In the genomic region with DNA sequence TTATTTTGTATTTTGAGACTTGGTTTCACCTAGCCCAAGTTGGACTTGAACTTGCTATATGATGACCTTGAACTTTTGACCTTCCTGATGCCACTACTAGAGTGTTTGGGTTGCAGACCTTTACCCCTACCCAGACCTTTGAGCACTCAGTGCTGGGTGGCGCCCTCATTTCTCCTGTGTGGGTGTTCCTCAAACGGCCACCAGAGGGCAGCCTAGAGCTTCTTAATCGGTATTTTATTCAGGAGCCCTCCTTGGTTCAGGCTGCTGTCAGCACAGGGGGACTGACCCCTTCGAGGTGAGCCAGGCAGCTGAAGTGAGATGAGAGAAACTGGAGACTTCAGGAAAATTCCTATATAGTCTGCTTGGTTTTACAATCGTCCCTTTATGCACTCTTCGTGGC, we compare ENCODE assay signal across 10 mouse cellular contexts. TPM values are rescaled to one million over a fixed set of nuclear protein-coding genes. Genes with fewer than 3 reads are reported as not detected.
A peak's percentile ranks its signal among the peaks of the same experiment; 100 is the strongest.
DNase-seq lines count a peak whose midpoint lies in the region; ATAC-seq and TF ChIP-seq lines count a peak whose summit lies in the region.
"Had no signal": no experiment of that assay in that cellular context is flagged by ENCODE, and none has a peak within 500 bp of the region (broad histone marks: within the 10 kb centered on the region; RNA-seq: fewer than 3 reads in every experiment).

No protein-coding gene starts in this region.

- H3K36me3 ChIP-seq in kidney, embryonic 15.5 days, result no peaks in the 10 kb centered on the region
- H3K36me3 ChIP-seq in MEL (ENCODE audit: control insufficient read depth in 1 of 2, insufficient read depth in 2 of 2, low read length in 2 of 2), result peaks cover 0 to 9% of the 10 kb centered on the region in 2 experiments; a peak in 2 of 4 replicates
- no peaks in the 10 kb centered on the region for H3K36me3 ChIP-seq in midbrain, embryonic 14.5 days (ENCODE audit: control insufficient read depth, insufficient read depth, low read length)

- no peaks in the 10 kb centered on the region for H3K9me3 ChIP-seq in kidney, embryonic 15.5 days (replicated peaks)
- H3K9me3 ChIP-seq in MEL (replicated peaks; ENCODE audit: insufficient read depth, low read length), result no peaks in the 10 kb centered on the region
- no peaks in the 10 kb centered on the region for H3K9me3 ChIP-seq in midbrain, embryonic 14.5 days (ENCODE audit: control insufficient read depth, low read length)

- no peak; the same call in 1 of the 2 replicates for TF ChIP-seq RAD21 in MEL (IDR thresholded peaks at IDR 0.05; ENCODE audit: low read depth, low read length)

- H3K27me3 ChIP-seq in kidney, embryonic 15.5 days, result no peaks in the 10 kb centered on the region
- peaks cover 0 to under 1% of the 10 kb centered on the region in 2 experiments; a peak in 1 of 4 replicates for H3K27me3 ChIP-seq in MEL (ENCODE audit: control insufficient read depth in 1 of 2, insufficient read depth in 2 of 2, low read length in 2 of 2)
- no peaks in the 10 kb centered on the region for H3K27me3 ChIP-seq in midbrain, embryonic 14.5 days (ENCODE audit: control insufficient read depth, insufficient read depth, low read length)

- 41% methylated on average over 6 of the region's 6 CpGs for WGBS in kidney, embryonic 15.5 days
- 30% methylated on average over 6 of the region's 6 CpGs for WGBS in midbrain, embryonic 14.5 days

- peak; percentile 81 to 95 (median 86) for TF ChIP-seq CTCF in MEL (IDR thresholded peaks at IDR 0.05 in 2 of 3, conservative IDR thresholded peaks at IDR 0.05 in 1 of 3; ENCODE audit: control insufficient read depth in 1 of 3, insufficient read depth in 1 of 3, low read depth in 2 of 3, low read length in 3 of 3, poor library complexity in 1 of 3, severe bottlenecking in 1 of 3)

- TF ChIP-seq EP300 in MEL (IDR thresholded peaks at IDR 0.05; ENCODE audit: low read depth in 1 of 2, low read length in 2 of 2), result no peak

- no peak for TF ChIP-seq POLR2A in MEL (IDR thresholded peaks at IDR 0.05; ENCODE audit: control insufficient read depth in 1 of 2, insufficient read depth in 1 of 2, low read depth in 1 of 2, low read length in 2 of 2, poor library complexity in 1 of 2)

- no peak; the same call in 1 of the 2 replicates for ATAC-seq in kidney, embryonic 15.5 days (replicated peaks; ENCODE audit: low FRiP score)
- ATAC-seq in granulocyte monocyte progenitor cell, adult 5-6 weeks (replicated peaks; ENCODE audit: poor library complexity, severe bottlenecking), result peak; percentile 46
- ATAC-seq in midbrain, embryonic 14.5 days (ENCODE audit: low FRiP score, low TSS enrichment), result no peak

- no peak overlapping the region for H3K27ac ChIP-seq in kidney, embryonic 15.5 days
- H3K27ac ChIP-seq in MEL (ENCODE audit: control insufficient read depth, low read depth, low read length), result peak overlapping the region; percentile 94; the same call in 1 of the 2 replicates
- H3K27ac ChIP-seq in midbrain, embryonic 14.5 days (replicated peaks; ENCODE audit: low read depth, low read length), result no peak overlapping the region
- H3K27ac ChIP-seq: macrophage had no signal

- H3K9ac ChIP-seq in kidney, embryonic 15.5 days, result no peak overlapping the region
- H3K9ac ChIP-seq in MEL (ENCODE audit: control insufficient read depth, low read depth, low read length, poor library complexity, severe bottlenecking), result no peak overlapping the region
- no peak overlapping the region for H3K9ac ChIP-seq in midbrain, embryonic 14.5 days (replicated peaks; ENCODE audit: low read length)

- H3K79me2 ChIP-seq in MEL (ENCODE audit: control insufficient read depth, insufficient read depth, low read length, poor library complexity), result no peaks in the 10 kb centered on the region

- peaks cover 12% of the 10 kb centered on the region; the same call in 1 of the 2 replicates for H3K4me1 ChIP-seq in kidney, embryonic 15.5 days
- H3K4me1 ChIP-seq in MEL (ENCODE audit: control insufficient read depth in 1 of 2, insufficient read depth in 2 of 2, low read length in 2 of 2), result peaks cover 0 to 5% of the 10 kb centered on the region in 2 experiments; a peak in 2 of 4 replicates
- H3K4me1 ChIP-seq in midbrain, embryonic 14.5 days (ENCODE audit: control insufficient read depth, insufficient read depth, low read length), result 0 out of 2 replicates have a peak, but pooled peaks cover 6% of the 10 kb centered on the region

- DNase-seq in kidney, adult 18-20 months, result peak; percentile 64
- DNase-seq in MEL (ENCODE audit: low read depth, low spot score), result peak; percentile 79
- peak; percentile 62 for DNase-seq in cerebellum, adult 8-10 months
- DNase-seq in layer of hippocampus, postnatal 25 days (ENCODE audit: extremely low spot score in 1 of 2, low spot score in 1 of 2), result peak; percentile 58 to 72
- peak; percentile 81 for DNase-seq in midbrain, embryonic 14.5 days
- DNase-seq in thymus, postnatal 25 days, result peak; percentile 55

- no peak overlapping the region for H3K4me3 ChIP-seq in kidney, embryonic 15.5 days (replicated peaks)
- H3K4me3 ChIP-seq in MEL (ENCODE audit: control insufficient read depth in 1 of 2, insufficient read depth in 1 of 2, low read depth in 2 of 2, low read length in 2 of 2), result no peak overlapping the region
- no peak overlapping the region for H3K4me3 ChIP-seq in midbrain, embryonic 14.5 days (replicated peaks; ENCODE audit: low read depth, low read length)
- H3K4me3 ChIP-seq: erythroblast, embryonic 14.5 days had no signal

- no peak overlapping the region for H3K4me2 ChIP-seq in kidney, embryonic 15.5 days
- no peak overlapping the region for H3K4me2 ChIP-seq in midbrain, embryonic 14.5 days (ENCODE audit: low read length)

TF ChIP-seq in MEL, 35 proteins besides CTCF, POLR2A, EP300 and RAD21 (continues in another document):
- TF ChIP-seq ZC3H11A (IDR thresholded peaks at IDR 0.05; ENCODE audit: low read depth, low read length), result no peak
- peak; percentile 51 for TF ChIP-seq SMC3 (IDR thresholded peaks at IDR 0.05; ENCODE audit: low read depth, low read length)
- TF ChIP-seq TCF12 (IDR thresholded peaks at IDR 0.05; ENCODE audit: low read depth, low read length), result no peak
- no peak for TF ChIP-seq UBTF (IDR thresholded peaks at IDR 0.05; ENCODE audit: borderline replicate concordance, insufficient read depth, low read depth, low read length)
- peak; percentile 25; the same call in 1 of the 2 replicates for TF ChIP-seq SIN3A (IDR thresholded peaks at IDR 0.05; ENCODE audit: low read length)
- TF ChIP-seq JUND (IDR thresholded peaks at IDR 0.05; ENCODE audit: low read depth, low read length), result no peak

RNA-seq across cellular contexts. Expression of gene Cdsn, which starts 7.2 kb away (rescaled TPM):
- polyA plus RNA-seq in kidney, embryonic 15.5 days (2015; fragmentation: Nextera tagmentation; extraction: Ambion mirVana), result 0.23 TPM in 1 of 2 replicates, not detected in the other
- 0.08 and 0.23 TPM in 2 replicates for total RNA-seq in MEL (2012; rRNA removed)
- under 1 TPM in 1 of 2 experiments, not detected in 1; 0.79 TPM for polyA plus RNA-seq in MEL (2012; ENCODE audit: insufficient read depth in 1 of 2, insufficient read length in 2 of 2, low read depth in 1 of 2, low replicate concordance in 2 of 2, missing spikeins in 1 of 2)
- not detected in 2 replicates for total RNA-seq in granulocyte monocyte progenitor cell, adult 5-6 weeks (2014; fragmentation: Nextera tagmentation)
- total RNA-seq in granulocyte monocyte progenitor cell, adult 5-6 weeks (2017), result not detected in 2 replicates
- under 1 TPM; 0.20 to 0.70 TPM for total RNA-seq in layer of hippocampus, postnatal 25 days (2021)
- polyA plus RNA-seq in midbrain, embryonic 14.5 days (2014; fragmentation: Nextera tagmentation; extraction: Ambion mirVana), result 0.11 TPM in 1 of 2 replicates, not detected in the other
- polyA plus RNA-seq: erythroblast, embryonic 14.5 days; macrophage had no signal

RNA-seq across cellular contexts. Expression of gene Psors1c2, which starts 11.7 kb away (rescaled TPM):
- 0.94 and 1.5 TPM in 2 replicates for polyA plus RNA-seq in kidney, embryonic 15.5 days (2015; fragmentation: Nextera tagmentation; extraction: Ambion mirVana)
- total RNA-seq in MEL (2012; rRNA removed), result 0.20 and 0.27 TPM in 2 replicates
- polyA plus RNA-seq in MEL (2012; ENCODE audit: insufficient read depth in 1 of 2, insufficient read length in 2 of 2, low read depth in 1 of 2, low replicate concordance in 2 of 2, missing spikeins in 1 of 2), result 1 to 10 TPM in 1 of 2 experiments, not detected in 1; 1.3 TPM
- total RNA-seq in granulocyte monocyte progenitor cell, adult 5-6 weeks (2014; fragmentation: Nextera tagmentation), result not detected in 2 replicates
- total RNA-seq in granulocyte monocyte progenitor cell, adult 5-6 weeks (2017), result not detected in 2 replicates
- under 1 TPM; 0.32 to 0.61 TPM for total RNA-seq in layer of hippocampus, postnatal 25 days (2021)
- 0.54 and 0.61 TPM in 2 replicates for polyA plus RNA-seq in midbrain, embryonic 14.5 days (2014; fragmentation: Nextera tagmentation; extraction: Ambion mirVana)
- polyA plus RNA-seq: macrophage had no signal

RNA-seq across cellular contexts. Expression of gene 2300002M23Rik, which starts 22.6 kb away (rescaled TPM):
- 0.13 TPM in 1 of 2 replicates, not detected in the other for polyA plus RNA-seq in kidney, embryonic 15.5 days (2015; fragmentation: Nextera tagmentation; extraction: Ambion mirVana)
- not detected in 2 replicates for total RNA-seq in MEL (2012; rRNA removed)
- not detected for polyA plus RNA-seq in MEL (2012; ENCODE audit: insufficient read depth in 1 of 2, insufficient read length in 2 of 2, low read depth in 1 of 2, low replicate concordance in 2 of 2, missing spikeins in 1 of 2)
- total RNA-seq in granulocyte monocyte progenitor cell, adult 5-6 weeks (2014; fragmentation: Nextera tagmentation), result not detected in 2 replicates
- not detected in 2 replicates for total RNA-seq in granulocyte monocyte progenitor cell, adult 5-6 weeks (2017)
- not detected for total RNA-seq in layer of hippocampus, postnatal 25 days (2021)
- polyA plus RNA-seq in midbrain, embryonic 14.5 days (2014; fragmentation: Nextera tagmentation; extraction: Ambion mirVana), result not detected in 2 replicates
- polyA plus RNA-seq: erythroblast, embryonic 14.5 days; macrophage had no signal

RNA-seq across cellular contexts. Expression of gene Cchcr1, which starts 27.8 kb away (rescaled TPM):
- polyA plus RNA-seq in kidney, embryonic 15.5 days (2015; fragmentation: Nextera tagmentation; extraction: Ambion mirVana), result 19.9 and 21.7 TPM in 2 replicates
- 11.6 and 14.3 TPM in 2 replicates for total RNA-seq in MEL (2012; rRNA removed)
- 10 to 100 TPM in 1 of 2 experiments, not detected in 1; 21.7 TPM for polyA plus RNA-seq in MEL (2012; ENCODE audit: insufficient read depth in 1 of 2, insufficient read length in 2 of 2, low read depth in 1 of 2, low replicate concordance in 2 of 2, missing spikeins in 1 of 2)
- 1.0 and 14.4 TPM in 2 replicates for total RNA-seq in granulocyte monocyte progenitor cell, adult 5-6 weeks (2014; fragmentation: Nextera tagmentation)
- 2.7 and 5.3 TPM in 2 replicates for total RNA-seq in granulocyte monocyte progenitor cell, adult 5-6 weeks (2017)
- 10 to 100 TPM in 1 of 2 experiments, 1 to 10 TPM in 1; 8.0 to 10.5 TPM for total RNA-seq in layer of hippocampus, postnatal 25 days (2021)
- 1.6 and 3.4 TPM in 2 replicates for polyA plus RNA-seq in midbrain, embryonic 14.5 days (2014; fragmentation: Nextera tagmentation; extraction: Ambion mirVana)

RNA-seq across cellular contexts. Expression of gene Tcf19, which starts 28.1 kb away (rescaled TPM):
- 69.5 and 71.7 TPM in 2 replicates for polyA plus RNA-seq in kidney, embryonic 15.5 days (2015; fragmentation: Nextera tagmentation; extraction: Ambion mirVana)
- total RNA-seq in MEL (2012; rRNA removed), result 16.6 and 20.3 TPM in 2 replicates
- polyA plus RNA-seq in MEL (2012; ENCODE audit: insufficient read depth in 1 of 2, insufficient read length in 2 of 2, low read depth in 1 of 2, low replicate concordance in 2 of 2, missing spikeins in 1 of 2), result 10 to 100 TPM in 1 of 2 experiments, not detected in 1; 25.7 TPM
- total RNA-seq in granulocyte monocyte progenitor cell, adult 5-6 weeks (2014; fragmentation: Nextera tagmentation), result 20.3 and 23.9 TPM in 2 replicates
- 5.3 and 8.6 TPM in 2 replicates for total RNA-seq in granulocyte monocyte progenitor cell, adult 5-6 weeks (2017)
- total RNA-seq in layer of hippocampus, postnatal 25 days (2021), result 1 to 10 TPM; 4.7 to 6.1 TPM
- 8.9 and 15.5 TPM in 2 replicates for polyA plus RNA-seq in midbrain, embryonic 14.5 days (2014; fragmentation: Nextera tagmentation; extraction: Ambion mirVana)
